Mouse (Mus musculus): ENCODE measurements around the gene Kctd20.

DNA sequence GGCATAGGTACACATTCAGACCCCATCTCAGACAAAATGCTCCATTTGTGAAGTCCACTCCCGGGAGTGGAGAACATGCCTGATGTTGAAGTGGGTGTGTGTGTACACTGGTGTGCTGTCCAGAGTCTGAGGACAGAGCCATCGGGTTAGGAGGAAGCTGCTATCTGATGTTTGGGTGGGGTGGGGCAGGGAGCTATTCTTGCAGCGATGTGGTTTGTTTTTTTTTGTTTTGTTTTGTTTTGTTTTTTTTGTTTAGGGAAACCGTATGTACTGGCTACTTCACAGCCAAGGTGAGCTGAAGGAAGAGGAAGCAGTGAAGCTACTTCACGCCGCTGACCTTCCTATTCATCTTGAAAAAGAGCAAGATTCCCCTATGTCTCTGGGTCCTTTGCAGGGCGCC lies 55.1 kb downstream of the Kctd20 start:
- no peak for TF ChIP-seq CTCF (IDR thresholded peaks at IDR 0.05; ENCODE audit: low read depth, low read length)
- no peak for TF ChIP-seq POLR2A (IDR thresholded peaks at IDR 0.05; ENCODE audit: borderline replicate concordance, low read depth, low read length)

All from bone marrow macrophage, adult 2 months (primary cell).